Mouse (Mus musculus): ENCODE data around the gene Srbd1. TPM values are rescaled to one million over a fixed set of nuclear protein-coding genes. Genes with fewer than 3 reads are reported as not detected.

The Srbd1 gene
- polyA plus RNA-seq, 1 experiment from 2014 or later = 11.4 TPM

DNA sequence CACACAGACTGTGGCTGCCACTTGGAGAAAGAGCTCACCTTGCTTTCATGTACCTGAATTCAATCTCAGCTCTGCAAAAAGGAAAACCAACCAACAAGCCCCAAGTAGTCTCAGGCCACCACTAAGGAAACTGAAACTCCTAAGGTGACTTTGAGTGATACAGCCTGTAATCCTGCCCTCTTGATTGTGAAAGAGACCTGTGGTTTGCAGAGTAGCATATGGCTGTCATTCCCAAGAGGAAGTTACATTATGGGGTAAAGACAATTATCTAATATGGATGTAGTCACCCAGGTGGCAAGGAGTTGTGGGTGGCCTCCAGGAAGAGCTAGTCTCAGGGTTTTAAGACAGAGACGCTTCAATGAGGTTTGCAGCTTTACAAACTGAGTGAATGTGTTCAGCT lies 125.2 kb downstream of the Srbd1 start:
- Histone ChIP-seq H3K27me3 (ENCODE audit: control insufficient read depth, insufficient read depth, low read length) (no peaks in the 10 kb centered on the region), H3K9ac (ENCODE audit: low read length) (no peak overlapping the region), H3K36me3 (ENCODE audit: control insufficient read depth, insufficient read depth, low read length) (no peaks in the 10 kb centered on the region), H3K4me1 (ENCODE audit: control insufficient read depth, insufficient read depth, low read length) (no peaks in the 10 kb centered on the region; the same call in 1 of the 2 replicates), H3K4me3 (ENCODE audit: low read depth, low read length) (no peak overlapping the region), H3K4me2 (no peak overlapping the region), H3K27ac (ENCODE audit: low read depth, low read length) (no peak overlapping the region), H3K9me3 (ENCODE audit: control insufficient read depth, low read length) (no peaks in the 10 kb centered on the region)
- DNase-seq (ENCODE audit: low spot score, missing footprints) = no peak
- WGBS = 93% methylated on average over 1 of the region's 1 CpGs
- no peak for ATAC-seq (ENCODE audit: low FRiP score)

DNA sequence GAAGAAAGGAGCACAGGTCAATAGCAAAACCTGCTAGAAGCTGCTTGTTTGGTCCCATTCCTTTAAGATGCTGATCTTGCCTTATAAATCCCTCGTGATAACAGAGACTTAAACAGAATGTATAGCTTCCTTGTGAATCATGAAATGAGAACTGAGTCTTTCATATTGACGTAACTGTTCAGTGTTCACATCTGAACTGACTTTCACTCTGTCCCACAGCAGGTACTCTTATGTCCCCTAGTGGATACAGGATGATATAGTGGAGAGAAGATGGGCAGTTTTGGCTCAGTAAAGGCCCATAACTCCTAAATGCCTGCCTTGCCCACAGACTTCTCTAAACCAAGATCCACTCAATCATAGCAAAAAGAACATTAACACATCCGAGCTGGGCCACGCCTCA lies 130.7 kb downstream of the Srbd1 start:
- Histone ChIP-seq H3K9me3 (ENCODE audit: control insufficient read depth, low read length) (no peaks in the 10 kb centered on the region), H3K4me2 (no peak overlapping the region), H3K27me3 (ENCODE audit: control insufficient read depth, insufficient read depth, low read length) (no peaks in the 10 kb centered on the region), H3K9ac (ENCODE audit: low read length) (no peak overlapping the region), H3K4me3 (ENCODE audit: low read depth, low read length) (no peak overlapping the region), H3K27ac (ENCODE audit: low read depth, low read length) (no peak overlapping the region), H3K36me3 (ENCODE audit: control insufficient read depth, insufficient read depth, low read length) (no peaks in the 10 kb centered on the region), H3K4me1 (ENCODE audit: control insufficient read depth, insufficient read depth, low read length) (no peaks in the 10 kb centered on the region; the same call in 1 of the 2 replicates)
- DNase-seq (ENCODE audit: low spot score, missing footprints) (peak; percentile 35), ATAC-seq (ENCODE audit: low FRiP score) (no peak)
- 90% methylated on average over 4 of the region's 4 CpGs for WGBS

DNA sequence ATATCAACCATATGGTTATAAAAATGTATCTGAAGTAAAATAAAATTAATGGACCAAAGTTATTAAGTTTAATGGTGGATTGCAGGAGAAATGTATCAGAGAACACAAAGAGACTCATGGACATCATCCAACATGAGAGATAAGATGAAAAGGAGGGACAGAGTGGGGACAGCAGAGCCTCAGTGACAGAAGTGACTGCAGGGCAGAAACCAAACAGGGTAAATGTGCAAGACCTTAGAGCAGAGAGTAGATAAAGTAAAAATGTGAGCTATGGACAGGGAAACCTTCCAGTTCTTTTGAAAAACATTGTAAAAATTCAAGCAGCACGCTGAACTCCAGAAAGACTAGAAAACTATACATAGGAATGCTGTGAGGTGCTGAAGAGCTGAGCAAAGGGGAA lies 132.4 kb downstream of the Srbd1 start:
- no peak overlapping the region for H3K27ac ChIP-seq (ENCODE audit: low read depth, low read length)
- H3K9me3 ChIP-seq (ENCODE audit: control insufficient read depth, low read length) = no peaks in the 10 kb centered on the region
- H3K36me3 ChIP-seq (ENCODE audit: control insufficient read depth, insufficient read depth, low read length) = no peaks in the 10 kb centered on the region
- no peak overlapping the region for H3K4me3 ChIP-seq (ENCODE audit: low read depth, low read length)
- H3K4me1 ChIP-seq (ENCODE audit: control insufficient read depth, insufficient read depth, low read length) = no peaks in the 10 kb centered on the region; the same call in 1 of the 2 replicates
- no peaks in the 10 kb centered on the region for H3K27me3 ChIP-seq (ENCODE audit: control insufficient read depth, insufficient read depth, low read length)
- H3K4me2 ChIP-seq = no peak overlapping the region
- H3K9ac ChIP-seq (ENCODE audit: low read length) = no peak overlapping the region
- DNase-seq (ENCODE audit: low spot score, missing footprints) = peak; percentile 67
- WGBS = 91% methylated on average over 1 of the region's 1 CpGs
- no peak for ATAC-seq (ENCODE audit: low FRiP score)

DNA sequence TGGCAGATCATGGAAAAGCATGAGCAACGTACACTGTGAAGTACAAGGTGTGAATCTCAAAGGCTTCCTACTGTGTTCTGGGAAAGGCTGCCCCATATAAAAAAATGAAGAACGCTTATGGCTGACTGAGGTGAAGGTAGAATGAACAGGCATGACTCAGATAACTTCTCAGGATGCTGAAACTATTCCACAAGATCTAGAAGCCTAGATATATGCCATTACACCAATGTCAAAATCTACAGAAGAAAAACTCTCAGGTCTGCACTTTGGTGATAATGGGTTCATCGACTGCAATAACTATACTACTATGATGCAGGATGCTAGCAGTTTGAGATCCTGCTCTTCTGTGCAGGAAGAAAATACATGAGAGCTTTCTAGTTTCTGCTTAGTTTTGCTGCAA lies 133.1 kb downstream of the Srbd1 start:
- H3K4me2 ChIP-seq = no peak overlapping the region
- H3K27ac ChIP-seq (ENCODE audit: low read depth, low read length) = no peak overlapping the region
- H3K4me1 ChIP-seq (ENCODE audit: control insufficient read depth, insufficient read depth, low read length) = no peaks in the 10 kb centered on the region; the same call in 1 of the 2 replicates
- 88% methylated on average over 3 of the region's 3 CpGs for WGBS
- H3K9me3 ChIP-seq (ENCODE audit: control insufficient read depth, low read length) = no peaks in the 10 kb centered on the region
- DNase-seq (ENCODE audit: low spot score, missing footprints) = no peak
- H3K9ac ChIP-seq (ENCODE audit: low read length) = no peak overlapping the region
- no peak for ATAC-seq (ENCODE audit: low FRiP score)
- H3K27me3 ChIP-seq (ENCODE audit: control insufficient read depth, insufficient read depth, low read length) = no peaks in the 10 kb centered on the region
- H3K4me3 ChIP-seq (ENCODE audit: low read depth, low read length) = no peak overlapping the region
- H3K36me3 ChIP-seq (ENCODE audit: control insufficient read depth, insufficient read depth, low read length) = no peaks in the 10 kb centered on the region

DNA sequence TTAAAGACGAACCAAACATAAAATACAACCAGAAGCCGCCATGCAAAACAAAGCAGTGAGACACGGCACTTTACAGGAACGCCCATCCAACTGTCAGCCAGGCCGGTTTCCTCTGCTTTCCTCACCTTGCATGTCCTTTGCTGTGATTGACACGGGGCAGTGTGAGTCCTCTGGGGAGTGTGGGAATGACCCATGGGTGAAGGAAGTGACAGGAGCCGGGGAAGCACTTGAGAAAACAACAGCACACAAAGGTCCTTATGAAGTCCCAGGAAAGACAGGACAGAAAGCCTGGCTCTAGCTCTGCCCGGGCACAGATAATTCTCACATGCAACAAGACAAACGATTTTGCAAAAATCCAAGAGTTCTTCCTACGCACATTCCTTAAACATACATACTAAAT lies 136.6 kb downstream of the Srbd1 start:
- H3K4me2 ChIP-seq = no peak overlapping the region
- no peaks in the 10 kb centered on the region for H3K36me3 ChIP-seq (ENCODE audit: control insufficient read depth, insufficient read depth, low read length)
- no peak overlapping the region for H3K27ac ChIP-seq (ENCODE audit: low read depth, low read length)
- DNase-seq (ENCODE audit: low spot score, missing footprints) (no peak), ATAC-seq (ENCODE audit: low FRiP score) (no peak)
- H3K27me3 ChIP-seq (ENCODE audit: control insufficient read depth, insufficient read depth, low read length) = no peaks in the 10 kb centered on the region
- H3K9ac ChIP-seq (ENCODE audit: low read length) = no peak overlapping the region
- no peak overlapping the region for H3K4me3 ChIP-seq (ENCODE audit: low read depth, low read length)
- WGBS = 74% methylated on average over 10 of the region's 10 CpGs
- no peaks in the 10 kb centered on the region for H3K4me1 ChIP-seq (ENCODE audit: control insufficient read depth, insufficient read depth, low read length)
- no peaks in the 10 kb centered on the region for H3K9me3 ChIP-seq (ENCODE audit: control insufficient read depth, low read length)

DNA sequence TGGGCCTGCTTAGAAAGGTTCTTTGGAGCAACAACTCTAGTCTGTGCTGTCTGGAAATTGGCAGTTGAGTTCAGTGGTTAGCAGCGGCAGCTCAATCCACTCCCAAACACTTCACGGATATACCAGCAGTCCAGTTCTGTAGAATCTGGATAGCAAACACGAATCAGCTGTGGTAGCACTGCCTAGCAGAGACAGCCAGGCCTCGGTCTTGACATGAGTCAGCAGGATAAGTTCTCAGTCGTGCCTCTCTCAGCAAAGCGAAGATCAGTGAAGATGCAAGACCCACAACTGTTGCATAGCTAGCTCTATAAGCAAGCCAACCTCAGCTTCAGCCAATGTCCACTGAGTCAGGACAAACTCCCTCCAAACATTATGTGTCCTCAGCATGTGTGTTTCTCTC lies 142.9 kb downstream of the Srbd1 start:
- ATAC-seq (ENCODE audit: low FRiP score) (no peak), DNase-seq (ENCODE audit: low spot score, missing footprints) (no peak)
- no peak overlapping the region for H3K27ac ChIP-seq (ENCODE audit: low read depth, low read length)
- 95% methylated on average over 6 of the region's 6 CpGs for WGBS
- no peaks in the 10 kb centered on the region for H3K9me3 ChIP-seq (ENCODE audit: control insufficient read depth, low read length)
- H3K9ac ChIP-seq (ENCODE audit: low read length) = no peak overlapping the region
- H3K4me2 ChIP-seq = no peak overlapping the region
- H3K4me1 ChIP-seq (ENCODE audit: control insufficient read depth, insufficient read depth, low read length) = no peaks in the 10 kb centered on the region
- H3K36me3 ChIP-seq (ENCODE audit: control insufficient read depth, insufficient read depth, low read length) = no peaks in the 10 kb centered on the region
- H3K4me3 ChIP-seq (ENCODE audit: low read depth, low read length) = no peak overlapping the region
- no peaks in the 10 kb centered on the region for H3K27me3 ChIP-seq (ENCODE audit: control insufficient read depth, insufficient read depth, low read length)

DNA sequence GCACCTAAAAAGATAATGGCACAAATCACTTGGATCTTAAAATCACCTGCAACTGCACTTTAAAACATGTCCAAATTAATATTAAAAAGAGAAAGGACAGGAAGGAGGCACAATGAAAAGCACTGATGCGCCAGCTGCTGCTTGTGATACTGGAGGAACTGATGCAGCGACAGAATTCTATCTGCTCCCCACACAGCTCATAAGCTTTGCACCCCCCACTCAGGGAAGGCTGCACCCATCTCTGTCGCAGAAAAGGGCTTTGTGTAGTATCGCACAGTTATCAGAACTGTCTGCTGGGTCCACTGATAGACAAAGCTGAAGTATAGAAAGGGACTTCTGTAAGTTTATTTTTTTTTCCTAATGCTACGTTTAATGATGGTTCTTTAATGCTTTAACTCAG lies 143.3 kb downstream of the Srbd1 start:
- no peaks in the 10 kb centered on the region for H3K9me3 ChIP-seq (ENCODE audit: control insufficient read depth, low read length)
- no peaks in the 10 kb centered on the region for H3K27me3 ChIP-seq (ENCODE audit: control insufficient read depth, insufficient read depth, low read length)
- H3K4me1 ChIP-seq (ENCODE audit: control insufficient read depth, insufficient read depth, low read length) = no peaks in the 10 kb centered on the region
- ATAC-seq (ENCODE audit: low FRiP score) (no peak), DNase-seq (ENCODE audit: low spot score, missing footprints) (no peak)
- WGBS = 95% methylated on average over 5 of the region's 5 CpGs
- no peak overlapping the region for H3K9ac ChIP-seq (ENCODE audit: low read length)
- no peak overlapping the region for H3K4me2 ChIP-seq
- no peak overlapping the region for H3K4me3 ChIP-seq (ENCODE audit: low read depth, low read length)
- no peaks in the 10 kb centered on the region for H3K36me3 ChIP-seq (ENCODE audit: control insufficient read depth, insufficient read depth, low read length)
- H3K27ac ChIP-seq (ENCODE audit: low read depth, low read length) = no peak overlapping the region

DNA sequence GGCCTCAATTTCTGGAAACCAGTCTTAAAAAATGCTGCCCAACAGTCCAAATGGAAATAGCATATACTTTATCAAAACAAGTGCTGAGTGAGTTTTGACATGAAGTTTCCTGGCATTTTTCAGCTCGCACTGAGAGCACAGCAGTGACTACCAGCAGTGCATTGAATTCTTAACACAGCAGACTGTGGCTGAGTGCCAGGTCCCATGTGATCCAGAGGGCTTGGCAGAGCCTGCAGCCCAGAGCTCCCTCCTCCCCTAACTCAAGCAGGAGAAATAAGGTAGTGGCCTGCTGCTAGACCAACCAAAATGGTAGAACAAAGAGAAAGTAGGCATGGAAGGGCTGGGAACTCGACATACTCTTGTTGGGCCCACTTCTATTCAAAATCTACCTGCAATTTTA lies 149.2 kb downstream of the Srbd1 start:
- Histone ChIP-seq H3K4me2 (no peak overlapping the region), H3K36me3 (ENCODE audit: control insufficient read depth, insufficient read depth, low read length) (no peaks in the 10 kb centered on the region), H3K9ac (ENCODE audit: low read length) (no peak overlapping the region), H3K4me1 (ENCODE audit: control insufficient read depth, insufficient read depth, low read length) (no peaks in the 10 kb centered on the region), H3K27ac (ENCODE audit: low read depth, low read length) (no peak overlapping the region), H3K4me3 (ENCODE audit: low read depth, low read length) (no peak overlapping the region), H3K9me3 (ENCODE audit: control insufficient read depth, low read length) (no peaks in the 10 kb centered on the region), H3K27me3 (ENCODE audit: control insufficient read depth, insufficient read depth, low read length) (no peaks in the 10 kb centered on the region)
- ATAC-seq (ENCODE audit: low FRiP score) (no peak), DNase-seq (ENCODE audit: low spot score, missing footprints) (no peak)
- WGBS = 85% methylated on average over 2 of the region's 2 CpGs

DNA sequence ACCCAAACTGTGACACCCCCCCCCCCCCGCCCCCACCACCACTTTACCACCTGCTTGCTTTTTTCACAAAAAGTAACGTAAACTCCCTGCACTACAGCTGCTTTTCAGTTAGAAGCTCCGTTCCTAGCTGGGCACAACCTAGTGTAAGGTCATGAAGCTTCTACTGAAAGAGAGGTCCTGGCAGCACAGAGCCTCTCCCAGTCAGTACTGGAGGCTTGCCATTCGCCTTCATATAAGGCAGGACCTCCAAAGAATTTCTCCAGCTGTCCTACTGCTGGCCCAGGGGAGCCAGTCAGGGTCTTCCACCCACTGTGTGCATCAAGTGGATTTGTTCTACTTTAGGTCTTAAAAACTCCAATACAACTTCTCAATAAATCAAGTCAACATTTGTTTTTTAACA lies 149.9 kb downstream of the Srbd1 start:
- no peak overlapping the region for H3K27ac ChIP-seq (ENCODE audit: low read depth, low read length)
- no peak for ATAC-seq (ENCODE audit: low FRiP score)
- no peak overlapping the region for H3K4me2 ChIP-seq
- H3K36me3 ChIP-seq (ENCODE audit: control insufficient read depth, insufficient read depth, low read length) = no peaks in the 10 kb centered on the region
- H3K9ac ChIP-seq (ENCODE audit: low read length) = no peak overlapping the region
- H3K9me3 ChIP-seq (ENCODE audit: control insufficient read depth, low read length) = no peaks in the 10 kb centered on the region
- WGBS = 85% methylated on average over 4 of the region's 4 CpGs
- no peaks in the 10 kb centered on the region for H3K27me3 ChIP-seq (ENCODE audit: control insufficient read depth, insufficient read depth, low read length)
- no peak overlapping the region for H3K4me3 ChIP-seq (ENCODE audit: low read depth, low read length)
- DNase-seq (ENCODE audit: low spot score, missing footprints) = no peak
- H3K4me1 ChIP-seq (ENCODE audit: control insufficient read depth, insufficient read depth, low read length) = no peaks in the 10 kb centered on the region

Measured in midbrain, embryonic 11.5 days (tissue).